In genomic region chr3:101595866-101596630, GRCm38 (mm10) we compare ENCODE assay signal across 7 mouse cellular contexts. TPM values are rescaled to one million over a fixed set of nuclear protein-coding genes. Genes with fewer than 3 reads are reported as not detected.
A peak's percentile ranks its signal among the peaks of the same experiment; 100 is the strongest.
DNase-seq lines count a peak whose midpoint lies in the region; ATAC-seq and TF ChIP-seq lines count a peak whose summit lies in the region.

No protein-coding gene starts in this region.

- H3K9me3 ChIP-seq in embryonic facial prominence, embryonic 13.5 days: no peaks in the 10 kb centered on the region
- no peaks in the 10 kb centered on the region for H3K9me3 ChIP-seq in heart, embryonic 13.5 days
- no peaks in the 10 kb centered on the region for H3K9me3 ChIP-seq in midbrain, postnatal 0 days (ENCODE audit: low read length)

- no peaks in the 10 kb centered on the region for H3K27me3 ChIP-seq in embryonic facial prominence, embryonic 13.5 days
- H3K27me3 ChIP-seq in heart, embryonic 13.5 days (replicated peaks): no peaks in the 10 kb centered on the region
- no peaks in the 10 kb centered on the region for H3K27me3 ChIP-seq in myocyte (ENCODE audit: control insufficient read depth, insufficient read depth, insufficient read length)
- H3K27me3 ChIP-seq in midbrain, postnatal 0 days (ENCODE audit: insufficient read depth, low read length): no peaks in the 10 kb centered on the region

- no peak for TF ChIP-seq POLR2A in myocyte (IDR thresholded peaks at IDR 0.05; ENCODE audit: insufficient read length, low read depth)

- 66% methylated on average over 14 of the region's 14 CpGs for WGBS in embryonic facial prominence, embryonic 13.5 days
- WGBS in heart, embryonic 13.5 days: 20% methylated on average over 14 of the region's 14 CpGs
- 78% methylated on average over 14 of the region's 14 CpGs for WGBS in midbrain, postnatal 0 days

- peaks cover 40% of the 10 kb centered on the region for H3K36me3 ChIP-seq in embryonic facial prominence, embryonic 13.5 days
- peaks cover 41% of the 10 kb centered on the region for H3K36me3 ChIP-seq in heart, embryonic 13.5 days
- peaks cover 44% of the 10 kb centered on the region for H3K36me3 ChIP-seq in myocyte (ENCODE audit: control insufficient read depth, insufficient read depth)
- H3K36me3 ChIP-seq in midbrain, postnatal 0 days (ENCODE audit: insufficient read depth, low read length): peaks cover 32% of the 10 kb centered on the region

- DNase-seq in layer of hippocampus, adult 2 months (ENCODE audit: low spot score in 2 of 2): peak in 1 of 2 experiments; percentile 44
- DNase-seq in layer of hippocampus, adult 11-12 months (ENCODE audit: low spot score): no peak
- DNase-seq in midbrain, postnatal 0 days (ENCODE audit: low spot score): no peak
- no peak for DNase-seq in spleen, postnatal 10 days (ENCODE audit: low spot score in 2 of 2)

- no peak for ATAC-seq in embryonic facial prominence, embryonic 13.5 days (ENCODE audit: insufficient number of reproducible peaks, insufficient read depth, low FRiP score, low TSS enrichment, low read depth)
- peak; percentile 66 for ATAC-seq in heart, embryonic 13.5 days (ENCODE audit: extremely low read depth, insufficient number of reproducible peaks, low FRiP score, low TSS enrichment)
- no peak for ATAC-seq in midbrain, postnatal 0 days (ENCODE audit: low FRiP score)

- H3K9ac ChIP-seq in embryonic facial prominence, embryonic 13.5 days: peak overlapping the region; percentile 16; the same call in 1 of the 2 replicates
- peak overlapping the region; percentile 99 for H3K9ac ChIP-seq in heart, embryonic 13.5 days
- no peak overlapping the region for H3K9ac ChIP-seq in midbrain, postnatal 0 days (replicated peaks; ENCODE audit: low read length, poor library complexity, severe bottlenecking)

- H3ac ChIP-seq in myocyte (ENCODE audit: control insufficient read depth, insufficient read length): no peak overlapping the region

- H3K27ac ChIP-seq in layer of hippocampus, adult 2 months: peak overlapping the region; percentile 39; the same call in 1 of the 2 replicates
- H3K27ac ChIP-seq in embryonic facial prominence, embryonic 13.5 days: peak overlapping the region; percentile 64
- H3K27ac ChIP-seq in heart, embryonic 13.5 days (replicated peaks): peak overlapping the region; percentile 100
- no peak overlapping the region for H3K27ac ChIP-seq in midbrain, postnatal 0 days (ENCODE audit: low read depth, low read length)

- no peak for TF ChIP-seq CTCF in layer of hippocampus, adult 2 months (conservative IDR thresholded peaks at IDR 0.05)
- TF ChIP-seq CTCF in midbrain, postnatal 0 days (IDR thresholded peaks at IDR 0.05): no peak

- 0 out of 2 replicates have a peak overlapping the region, but pooled peaks have one; percentile 11 for H3K4me2 ChIP-seq in embryonic facial prominence, embryonic 13.5 days
- H3K4me2 ChIP-seq in heart, embryonic 13.5 days: peak overlapping the region; percentile 76
- H3K4me2 ChIP-seq in myocyte (ENCODE audit: low read depth): no peak overlapping the region
- H3K4me2 ChIP-seq in midbrain, postnatal 0 days (ENCODE audit: low read depth, low read length, poor library complexity, severe bottlenecking): no peak overlapping the region

- H3K4me1 ChIP-seq in embryonic facial prominence, embryonic 13.5 days: peaks cover 61% of the 10 kb centered on the region
- H3K4me1 ChIP-seq in heart, embryonic 13.5 days: peaks cover 100% of the 10 kb centered on the region
- H3K4me1 ChIP-seq in midbrain, postnatal 0 days (ENCODE audit: insufficient read depth, low read length): peaks cover 17% of the 10 kb centered on the region

- H3K4me3 ChIP-seq in layer of hippocampus, adult 2 months: no peak overlapping the region
- H3K4me3 ChIP-seq in embryonic facial prominence, embryonic 13.5 days: no peak overlapping the region
- H3K4me3 ChIP-seq in heart, embryonic 13.5 days: peak overlapping the region; percentile 89
- no peak overlapping the region for H3K4me3 ChIP-seq in myocyte
- H3K4me3 ChIP-seq in midbrain, postnatal 0 days (ENCODE audit: low read depth, low read length): no peak overlapping the region

- peaks cover 64% of the 10 kb centered on the region for H3K79me2 ChIP-seq in myocyte (ENCODE audit: control insufficient read depth, insufficient read depth)

TF ChIP-seq in myocyte, 11 proteins besides CTCF, POLR2A, EP300 and RAD21:
- no peak for TF ChIP-seq E2F4 (IDR thresholded peaks at IDR 0.05; ENCODE audit: insufficient read depth)
- TF ChIP-seq REST (IDR thresholded peaks at IDR 0.05; ENCODE audit: insufficient read depth, insufficient read length): no peak
- TF ChIP-seq CEBPB (IDR thresholded peaks at IDR 0.05; ENCODE audit: insufficient read depth, poor library complexity, severe bottlenecking): no peak
- TF ChIP-seq TCF12 (IDR thresholded peaks at IDR 0.05; ENCODE audit: insufficient read depth, poor library complexity, severe bottlenecking): no peak
- TF ChIP-seq SRF (IDR thresholded peaks at IDR 0.05; ENCODE audit: control insufficient read depth, insufficient read length, low read depth): no peak
- TF ChIP-seq POLR2AphosphoS2 (IDR thresholded peaks at IDR 0.05; ENCODE audit: insufficient read length, low read depth): peak; percentile 13
- no peak for TF ChIP-seq MYOD1 (IDR thresholded peaks at IDR 0.05; ENCODE audit: control insufficient read depth in 1 of 3, insufficient read length in 2 of 3, low read depth in 2 of 3)

RNA-seq across cellular contexts. Expression of gene Atp1a1, which starts 8.4 kb away (rescaled TPM):
- 100 to 1,000 TPM; 476 to 506 TPM for total RNA-seq in layer of hippocampus, adult 2 months (2021)
- 61.7 and 65.4 TPM in 2 replicates for polyA plus RNA-seq in embryonic facial prominence, embryonic 13.5 days (2015; fragmentation: Nextera tagmentation; extraction: Ambion mirVana)
- 243 and 250 TPM in 2 replicates for polyA plus RNA-seq in heart, embryonic 13.5 days (2015; fragmentation: Nextera tagmentation; extraction: Ambion mirVana)
- polyA plus RNA-seq in myocyte (2012; fragmentation: generic; extraction: Trizol): 389 TPM
- total RNA-seq in midbrain, postnatal 0 days (2014; rRNA removed): 211 and 235 TPM in 2 replicates
- polyA plus RNA-seq in midbrain, postnatal 0 days (2015; fragmentation: Nextera tagmentation; extraction: Ambion mirVana): 54.7 and 56.7 TPM in 2 replicates

Comparison
In these comparisons a context has a peak if more than half of its experiments do, and no peak if none do; other contexts are left out.
1. H3K4me2 ChIP-seq: peak in embryonic facial prominence, embryonic 13.5 days (single experiment) and heart, embryonic 13.5 days (single experiment); none in myocyte (single experiment) and midbrain, postnatal 0 days (single experiment).